Mouse (Mus musculus) liver, postnatal 0 days (tissue): ENCODE measurements around the gene Uqcr10. TPM values are rescaled to one million over a fixed set of nuclear protein-coding genes. Genes with fewer than 3 reads are reported as not detected.

ENCODE experiments used
- ATAC-seq: fragments of 200-750 bp; cut with Nextera tagmentation; 2 replicates; pipeline ENCODE4 v1.8.0; 2017; ENCODE audit warnings: mild to moderate bottlenecking, moderate library complexity
- DNase-seq: peaks from one replicate; pipeline ENCODE4 v3.0.0-alpha.2; 2016
- H3K27ac ChIP-seq: fragments of 300-500 bp; sonication (generic); 2 replicates; pipeline ENCODE4 v1.5.1; 2014; ENCODE audit warnings: antibody characterized with exemption, moderate library complexity, mild to moderate bottlenecking, low read depth
- H3K27me3 ChIP-seq: fragments of 300-500 bp; sonication (generic); 2 replicates; pipeline ENCODE4 v1.6.1; 2014; ENCODE audit warnings: low read length, control low read depth, mixed read lengths; ENCODE audit not compliant: insufficient read depth
- H3K36me3 ChIP-seq: fragments of 300-500 bp; sonication (generic); replicated peaks from 2 replicates; pipeline ENCODE4 v1.6.1; 2014; ENCODE audit warnings: mild to moderate bottlenecking, control low read depth, low read length, moderate library complexity, mixed read lengths; ENCODE audit not compliant: insufficient read depth
- H3K4me1 ChIP-seq: fragments of 300-500 bp; sonication (generic); 2 replicates; pipeline ENCODE4 v1.6.1; 2014; ENCODE audit warnings: antibody characterized with exemption, mild to moderate bottlenecking, control low read depth; ENCODE audit not compliant: insufficient read depth
- H3K4me2 ChIP-seq: fragments of 300-500 bp; sonication (generic); 2 replicates; pipeline ENCODE4 v1.6.1; 2014; ENCODE audit warnings: low read depth, mild to moderate bottlenecking, low read length, moderate library complexity, mixed read lengths
- H3K4me3 ChIP-seq: fragments of 300-500 bp; sonication (generic); 2 replicates; pipeline ENCODE4 v1.5.1; 2014; ENCODE audit warnings: low read depth, low read length
- H3K9ac ChIP-seq: fragments of 300-500 bp; sonication (generic); replicated peaks from 2 replicates; pipeline ENCODE4 v1.6.1; 2014; ENCODE audit warnings: mild to moderate bottlenecking, moderate library complexity
- H3K9me3 ChIP-seq: fragments of 300-500 bp; sonication (generic); 2 replicates; pipeline ENCODE4 v1.6.1; 2016; ENCODE audit warnings: mild to moderate bottlenecking, control low read depth, low read length, mixed read lengths
- CTCF ChIP-seq: sonication (generic); IDR thresholded peaks from 2 replicates; pipeline ENCODE4 v1.5.1; 2016; ENCODE audit warnings: antibody characterized with exemption, low read depth
- EP300 ChIP-seq: IDR thresholded peaks from 2 replicates; pipeline ENCODE4 v1.6.1; 2016; ENCODE audit warnings: antibody characterized with exemption, low read depth, mild to moderate bottlenecking
- WGBS: fragments of 180-500 bp; shearing (Covaris S2); extraction: QIAGEN DNeasy Blood & Tissue Kit; methylation state at CpG from one replicate; pipeline ENCODE4 v1.1.7; 2014; ENCODE audit not compliant: insufficient replicate concordance; 5-methylcytosine and 5-hydroxymethylcytosine counted together
- polyA plus RNA-seq: library from polyadenylated mRNA; unstranded; fragments of >200 nt; fragmentation: Nextera tagmentation; extraction: Ambion mirVana; gene quantifications from 2 replicates; pipeline ENCODE4 v1.2.1, GENCODE M21; 2015

The Uqcr10 gene
- polyA plus RNA-seq, 1 experiment from 2014 or later, result 1,070 TPM

DNA sequence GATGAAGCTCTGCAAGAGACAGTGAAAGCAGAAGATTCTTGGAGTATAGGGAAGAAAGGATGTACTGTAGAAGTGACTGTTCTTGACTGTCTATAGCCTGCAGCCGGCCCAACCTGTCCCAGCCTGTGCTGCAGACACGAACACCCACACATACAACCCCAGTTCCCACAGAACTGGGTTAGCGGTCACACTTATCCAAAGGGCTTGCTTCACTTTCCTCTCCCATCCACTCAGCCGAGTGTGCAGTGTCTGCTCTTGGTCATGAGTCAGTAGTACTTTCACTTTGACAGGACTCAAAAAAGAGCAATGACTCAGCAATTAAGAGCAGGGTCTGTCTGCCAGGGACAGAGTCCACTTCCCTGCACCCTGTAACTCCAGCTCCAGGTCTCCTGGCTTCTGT is 42.8 kb downstream of the Uqcr10 start:
- H3K36me3 ChIP-seq, result peaks cover 36% of the 10 kb centered on the region
- DNase-seq (no peak), ATAC-seq (peak; percentile 73)
- H3K9me3 ChIP-seq, result no peaks in the 10 kb centered on the region
- no peak for TF ChIP-seq CTCF
- no peak for TF ChIP-seq EP300
- no peak overlapping the region; the same call in 1 of the 2 replicates for H3K9ac ChIP-seq
- peaks cover 12% of the 10 kb centered on the region for H3K4me1 ChIP-seq
- peak overlapping the region; percentile 29; the same call in 1 of the 2 replicates for H3K27ac ChIP-seq
- no peaks in the 10 kb centered on the region for H3K27me3 ChIP-seq
- WGBS, result 65% methylated on average over 4 of the region's 4 CpGs
- H3K4me3 ChIP-seq, result no peak overlapping the region
- H3K4me2 ChIP-seq, result peak overlapping the region; percentile 50

DNA sequence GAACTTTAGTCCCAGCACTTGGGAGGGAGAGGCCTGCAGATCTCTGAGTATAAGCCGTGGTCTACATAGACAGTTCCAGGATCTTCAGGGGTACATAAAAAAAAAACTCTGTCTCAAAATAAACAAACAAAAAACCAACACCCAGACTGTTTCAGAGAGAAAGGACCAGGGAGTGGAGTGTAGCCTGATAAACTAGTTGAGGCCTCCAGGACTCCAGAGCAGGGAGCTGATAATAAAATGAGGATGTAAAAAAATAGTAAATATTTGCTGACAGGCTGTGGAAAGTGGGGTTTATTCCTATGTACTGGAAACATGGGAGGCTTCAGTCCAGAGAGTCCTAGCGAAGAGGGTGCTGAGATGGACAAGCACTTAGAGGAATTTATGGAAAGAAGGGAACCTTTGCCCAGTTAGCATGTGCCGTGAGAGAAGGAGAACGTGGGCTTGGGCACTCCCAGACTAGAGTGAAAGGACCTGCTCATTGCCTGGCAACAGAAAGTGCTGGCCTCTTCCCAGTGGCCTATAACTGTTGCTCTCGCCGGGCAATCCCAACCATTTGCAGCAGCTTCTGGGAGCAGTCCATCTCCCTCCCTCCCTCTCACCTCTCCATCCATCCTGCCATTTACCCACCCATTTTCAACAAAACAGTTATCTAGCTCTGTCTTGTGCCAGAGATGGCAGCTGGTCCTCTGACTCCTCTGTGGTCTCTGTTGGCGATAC is 43.7 kb downstream of the Uqcr10 start:
- ATAC-seq (no peak), DNase-seq (no peak)
- peaks cover 39% of the 10 kb centered on the region for H3K36me3 ChIP-seq
- no peaks in the 10 kb centered on the region for H3K9me3 ChIP-seq
- TF ChIP-seq CTCF (no peak), EP300 (no peak)
- H3K4me3 ChIP-seq, result no peak overlapping the region
- H3K9ac ChIP-seq, result no peak overlapping the region
- no peaks in the 10 kb centered on the region for H3K27me3 ChIP-seq
- 0 out of 2 replicates have a peak overlapping the region, but pooled peaks have one; percentile 3 for H3K27ac ChIP-seq
- peaks cover 12% of the 10 kb centered on the region for H3K4me1 ChIP-seq
- no peak overlapping the region; the same call in 1 of the 2 replicates for H3K4me2 ChIP-seq
- 80% methylated on average over 7 of the region's 7 CpGs for WGBS

DNA sequence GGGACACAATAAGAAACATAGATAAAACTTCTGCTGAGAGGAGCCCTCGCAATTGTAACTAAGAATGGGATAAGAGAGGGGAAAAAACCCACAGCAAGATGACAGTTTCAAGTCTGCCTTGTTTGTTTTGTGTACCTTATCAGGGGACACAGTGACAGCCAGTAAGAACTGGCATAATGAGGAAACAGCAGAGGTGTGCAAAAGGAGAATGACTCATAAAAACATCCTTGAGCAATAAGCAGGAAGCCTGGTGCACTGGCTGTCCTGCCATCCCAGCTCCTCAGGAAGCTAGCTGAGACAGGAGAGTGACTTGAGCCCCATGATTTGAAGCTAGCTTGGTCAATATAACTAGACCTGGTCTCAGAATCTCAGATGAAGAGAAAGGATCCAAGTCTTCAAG is 44.3 kb downstream of the Uqcr10 start:
- Histone ChIP-seq H3K9me3 (no peaks in the 10 kb centered on the region), H3K27ac (0 out of 2 replicates have a peak overlapping the region, but pooled peaks have one; percentile 3), H3K9ac (no peak overlapping the region), H3K4me2 (no peak overlapping the region), H3K4me1 (peaks cover 12% of the 10 kb centered on the region), H3K4me3 (no peak overlapping the region), H3K36me3 (peaks cover 45% of the 10 kb centered on the region), H3K27me3 (no peaks in the 10 kb centered on the region)
- DNase-seq (no peak), ATAC-seq (peak; percentile 50)
- TF ChIP-seq CTCF (no peak), EP300 (0 out of 2 replicates have a peak, but pooled peaks have one; percentile 31)
- WGBS, result 56% methylated on average over 1 of the region's 1 CpGs

Other genes with a start within 250 kb of the Uqcr10 start
- 10.3 and 11.2 TPM in 2 replicates for gene Mtmr3, start 109.5 kb downstream of the Uqcr10 start, polyA plus RNA-seq
- not detected in 2 replicates for gene Gm11032, start 84.3 kb downstream of the Uqcr10 start, polyA plus RNA-seq
- 9.5 and 9.7 TPM in 2 replicates for gene Ascc2, start 66.6 kb downstream of the Uqcr10 start, polyA plus RNA-seq
- gene Zmat5, start 336 bp upstream of the Uqcr10 start, polyA plus RNA-seq, result 18.6 and 19.2 TPM in 2 replicates
- 0.06 and 0.07 TPM in 2 replicates for gene Cabp7, start 42.4 kb upstream of the Uqcr10 start, polyA plus RNA-seq
- 5.8 and 7.9 TPM in 2 replicates for gene Nf2, start 145.2 kb upstream of the Uqcr10 start, polyA plus RNA-seq
- gene Nipsnap1, start 169.6 kb upstream of the Uqcr10 start, polyA plus RNA-seq, result 135 and 136 TPM in 2 replicates
- 7.8 and 8.3 TPM in 2 replicates for gene Thoc5, start 191.0 kb upstream of the Uqcr10 start, polyA plus RNA-seq
- 0.16 and 0.18 TPM in 2 replicates for gene Nefh, start 243.7 kb upstream of the Uqcr10 start, polyA plus RNA-seq